Mouse (Mus musculus) brain, adult 2 months (tissue): ENCODE data around the gene Amer3.
"Not testable (repeated sequence)": the region's sequence is repeated elsewhere in the genome, so short reads cannot be mapped to it uniquely, and the experiment has no call there.

Experiments used
- DNase-seq: peaks from one replicate; pipeline ENCODE4 v3.0.0; 2011; ENCODE audit warnings: low read depth, low spot score

Gene Amer3

DNA sequence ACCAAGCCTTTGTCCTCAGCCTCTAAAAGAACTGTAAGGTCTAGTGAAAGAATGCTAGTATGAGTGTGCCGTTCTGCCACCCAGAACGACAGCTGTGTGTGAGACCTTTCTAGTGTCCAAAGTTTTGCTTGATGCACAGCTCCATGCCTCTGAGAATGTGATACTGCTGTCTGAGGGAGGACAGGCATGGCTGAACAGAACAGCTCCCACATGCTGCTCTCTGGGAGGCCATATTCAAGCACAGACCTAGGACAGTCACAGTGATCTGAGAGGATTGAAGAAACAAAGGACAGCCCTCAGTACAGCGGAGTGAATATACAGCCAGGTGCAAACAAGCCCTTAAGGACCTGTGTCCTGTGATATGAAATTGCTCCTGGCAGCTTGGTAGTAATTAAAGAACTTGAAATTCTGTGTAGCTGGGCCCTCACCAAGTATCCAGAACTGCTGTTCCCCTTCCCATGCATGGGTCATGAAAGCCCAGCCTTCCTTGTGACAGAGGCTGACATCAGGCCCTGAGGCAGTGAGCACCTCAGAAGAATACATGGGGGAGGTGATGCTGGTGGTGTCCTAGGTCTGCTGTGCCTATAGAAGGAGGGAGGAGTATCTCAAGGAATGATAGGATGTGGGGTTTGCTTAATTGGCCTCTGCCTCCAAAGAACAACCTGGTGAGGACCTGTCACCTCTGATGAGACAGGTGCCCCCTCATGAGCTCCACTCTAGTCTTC lies 22.0 kb downstream of the Amer3 start:
- no peak for DNase-seq

DNA sequence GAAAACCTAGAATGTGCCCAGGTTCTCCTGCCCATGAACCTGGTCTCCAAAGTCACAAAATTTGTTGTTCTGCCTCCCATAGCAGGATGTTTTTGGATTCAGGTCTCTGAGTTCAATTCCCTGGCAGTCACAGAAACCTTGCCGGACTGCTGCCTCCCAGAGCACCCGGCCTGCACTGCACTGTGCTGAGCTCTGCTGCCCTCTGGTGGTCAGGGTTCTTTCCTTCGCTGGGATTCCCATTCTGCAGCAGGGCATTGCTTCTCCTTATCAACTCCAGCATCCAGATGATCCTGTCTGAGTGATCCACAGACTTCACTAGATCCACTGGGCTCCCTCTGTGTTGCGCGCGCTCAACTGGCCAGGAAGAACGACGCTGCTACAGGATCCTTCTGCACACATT lies 22.9 kb downstream of the Amer3 start:
- peak; percentile 94 for DNase-seq

- DNase-seq = no peak
Measured at GRCm38 (mm10) chr1:34613801-34614200, 34.3 kb downstream of the Amer3 start.

GRCm38 (mm10) chr1:34620116-34620515 lies 40.7 kb downstream of the Amer3 start:
- DNase-seq = not testable (repeated sequence)

DNA sequence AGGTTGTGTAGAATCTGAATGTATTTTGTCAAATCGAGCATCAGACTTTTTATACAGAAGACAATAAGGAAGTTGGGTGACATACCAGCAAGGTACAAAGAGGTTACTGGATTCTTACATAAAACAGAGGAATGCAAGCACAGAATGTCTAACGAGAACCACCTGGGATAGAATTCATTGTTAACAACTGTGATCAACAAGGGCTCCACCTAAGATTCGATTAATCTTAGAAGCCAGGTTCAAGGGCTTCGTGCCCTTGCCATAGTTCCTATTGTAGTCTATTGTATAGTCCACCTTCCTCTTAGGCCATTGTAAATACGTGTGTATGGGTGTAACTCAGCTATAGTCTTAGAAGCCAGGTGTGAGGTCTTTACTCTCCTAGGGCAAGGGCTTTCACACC lies 41.3 kb downstream of the Amer3 start:
- not testable (repeated sequence) for DNase-seq

- no peak for DNase-seq
Measured at GRCm38 (mm10) chr1:34635711-34636110, 56.3 kb downstream of the Amer3 start.
